18 mouse cellular contexts compared by ENCODE assay signal in genomic region chr14:61862931-61863330, GRCm38 (mm10).
"Had no signal": no experiment of that assay in that cellular context is flagged by ENCODE, and none has a peak within 500 bp of the region (broad histone marks: within the 10 kb centered on the region; RNA-seq: fewer than 3 reads in every experiment).

No protein-coding gene starts in this region.

- DNase-seq: liver, postnatal 0 days; lung, adult 2 months; lung, postnatal 36 days; right cerebral cortex, postnatal 14 days; thymus, adult 2 months; thymus, postnatal 14 days; thymus, postnatal 36 days had no signal

- H3K9me3 ChIP-seq: liver, embryonic 15.5 days; lung, embryonic 15.5 days; megakaryocyte, embryonic 14.5 days; midbrain, embryonic 10.5 days; midbrain, embryonic 13.5 days; neural tube, embryonic 12.5 days; stomach, embryonic 15.5 days had no signal

- H3K9ac ChIP-seq: liver, embryonic 15.5 days; liver, postnatal 0 days; lung, embryonic 15.5 days; midbrain, embryonic 13.5 days; neural tube, embryonic 12.5 days; stomach, embryonic 15.5 days had no signal

- H3K4me3 ChIP-seq: liver, embryonic 15.5 days; lung, embryonic 15.5 days; megakaryocyte, embryonic 14.5 days; midbrain, embryonic 10.5 days; midbrain, embryonic 13.5 days; myocyte; neural tube, embryonic 12.5 days; stomach, embryonic 15.5 days had no signal

- H3K27me3 ChIP-seq: liver, embryonic 15.5 days; lung, embryonic 15.5 days; megakaryocyte, embryonic 14.5 days; midbrain, embryonic 13.5 days; neural tube, embryonic 12.5 days; stomach, embryonic 15.5 days had no signal

- H3K4me1 ChIP-seq: liver, embryonic 15.5 days; midbrain, embryonic 10.5 days; midbrain, embryonic 13.5 days; neural tube, embryonic 12.5 days had no signal

- H3K4me2 ChIP-seq: liver, embryonic 15.5 days; lung, embryonic 15.5 days; midbrain, embryonic 13.5 days; neural tube, embryonic 12.5 days; stomach, embryonic 15.5 days had no signal

- H3K27ac ChIP-seq: liver, embryonic 15.5 days; lung, embryonic 15.5 days; midbrain, embryonic 10.5 days; midbrain, embryonic 13.5 days; neural tube, embryonic 12.5 days; stomach, embryonic 15.5 days; stomach, postnatal 0 days had no signal

- H3K36me3 ChIP-seq: liver, embryonic 15.5 days; lung, embryonic 15.5 days; midbrain, embryonic 10.5 days; midbrain, embryonic 13.5 days; neural tube, embryonic 12.5 days; stomach, embryonic 15.5 days had no signal

- ATAC-seq: liver, postnatal 0 days; lung, postnatal 0 days; midbrain, embryonic 13.5 days; midbrain, embryonic 16.5 days had no signal
